ENCODE assay signal across 8 mouse cellular contexts in the genomic region with DNA sequence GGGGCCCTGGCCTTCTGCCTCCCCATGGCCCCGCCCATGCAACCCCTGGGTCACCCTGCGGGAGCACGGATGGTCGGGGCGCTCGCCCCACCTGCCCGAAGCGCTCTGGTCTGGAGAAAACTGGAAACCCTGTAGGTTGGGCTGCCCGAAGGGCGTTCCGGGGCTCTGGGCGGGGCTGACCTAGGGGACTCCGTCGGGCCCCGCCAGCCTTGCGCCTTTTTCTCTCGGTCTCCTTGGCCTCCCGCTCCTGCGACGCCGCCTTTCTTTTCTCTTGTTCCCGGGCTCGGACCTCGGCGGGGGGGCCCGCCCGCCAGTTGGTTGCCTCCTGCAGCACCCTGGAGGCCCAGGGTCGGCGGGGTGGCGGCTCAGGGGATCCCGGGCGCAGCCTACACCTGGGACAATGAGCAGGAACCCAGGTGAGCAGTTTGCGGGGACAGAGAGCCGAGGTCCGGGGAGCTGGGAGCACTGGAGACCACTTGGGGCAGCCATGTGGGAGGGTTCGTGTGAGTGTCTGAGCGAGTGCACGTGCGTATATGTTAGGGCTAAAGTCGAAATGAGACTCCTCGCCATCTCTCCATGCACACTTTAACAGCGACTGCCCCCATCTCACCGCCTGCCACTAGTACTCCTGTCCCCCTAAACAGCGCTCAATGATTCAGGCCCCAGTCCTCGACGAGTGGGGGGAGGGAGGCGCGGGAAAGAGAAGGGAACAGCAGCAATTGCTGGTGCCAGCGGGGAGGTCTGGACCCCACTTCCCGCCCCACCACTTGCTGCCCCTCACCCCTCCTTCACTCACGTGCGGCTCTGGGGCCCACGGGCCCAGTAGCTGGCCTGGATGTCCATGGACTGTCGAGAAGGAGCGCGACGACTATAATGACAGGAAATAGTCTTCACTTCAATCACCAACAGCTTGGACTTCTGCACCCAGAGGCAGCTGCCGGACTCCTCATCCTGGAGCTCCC. TPM values are rescaled to one million over a fixed set of nuclear protein-coding genes. Genes with fewer than 3 reads are reported as not detected.
DNase-seq lines count a peak whose midpoint lies in the region; ATAC-seq lines count a peak whose summit lies in the region.

No protein-coding gene starts in this region.

- no peaks in the 10 kb centered on the region for H3K36me3 ChIP-seq in intestine, embryonic 16.5 days (ENCODE audit: control insufficient read depth, insufficient read depth, low read length)

- DNase-seq in cerebellum, postnatal 14 days: peak; percentile 19 to 31
- DNase-seq in cerebellum, adult 11 months: no peak
- peak; percentile 56 for DNase-seq in thymus, postnatal 4 days
- DNase-seq in thymus, postnatal 10 days (ENCODE audit: low spot score in 2 of 2): no peak
- DNase-seq in natural killer cell, adult 2 months (ENCODE audit: low spot score in 2 of 2): no peak
- no peak for DNase-seq in cerebellum, adult 11-12 months

- peak overlapping the region; percentile 57 for H3K9ac ChIP-seq in intestine, embryonic 16.5 days (ENCODE audit: low read depth, low read length)

- H3K4me1 ChIP-seq in intestine, embryonic 16.5 days (ENCODE audit: control insufficient read depth, insufficient read depth, low read length): peaks cover 33% of the 10 kb centered on the region

- peak overlapping the region; percentile 45 for H3K4me3 ChIP-seq in intestine, embryonic 16.5 days (ENCODE audit: low read length)

- H3K4me2 ChIP-seq in intestine, embryonic 16.5 days (ENCODE audit: low read depth, low read length): peak overlapping the region; percentile 81

- H3K9me3 ChIP-seq in intestine, embryonic 16.5 days (ENCODE audit: control insufficient read depth, low read length): no peaks in the 10 kb centered on the region

- peaks cover 72% of the 10 kb centered on the region for H3K27me3 ChIP-seq in intestine, embryonic 16.5 days (replicated peaks; ENCODE audit: control insufficient read depth, insufficient read depth, low read length)

- peak; percentile 49 for ATAC-seq in intestine, embryonic 16.5 days
- ATAC-seq in megakaryocyte progenitor cell, adult 5-6 weeks (replicated peaks; ENCODE audit: poor library complexity): peak; percentile 32

- no peak overlapping the region for H3K27ac ChIP-seq in intestine, embryonic 16.5 days (ENCODE audit: low read length)

- under 1% methylated on average over 57 of the region's 58 CpGs for WGBS in intestine, embryonic 16.5 days

RNA-seq across cellular contexts. Expression of a gene that starts 2.2 kb away (rescaled TPM):
- polyA plus RNA-seq in intestine, embryonic 16.5 days (2015; fragmentation: Nextera tagmentation; extraction: Ambion mirVana): not detected in 2 replicates
- total RNA-seq in megakaryocyte progenitor cell, adult 5-6 weeks (2015): not detected in 2 replicates
- total RNA-seq in megakaryocyte progenitor cell, adult 5-6 weeks (2017): under 0.01 and 0.10 TPM in 2 replicates

RNA-seq across cellular contexts. Expression of a gene that starts 17.4 kb away (rescaled TPM):
- polyA plus RNA-seq in intestine, embryonic 16.5 days (2015; fragmentation: Nextera tagmentation; extraction: Ambion mirVana): not detected in 2 replicates
- total RNA-seq in megakaryocyte progenitor cell, adult 5-6 weeks (2015): not detected in 2 replicates
- not detected in 2 replicates for total RNA-seq in megakaryocyte progenitor cell, adult 5-6 weeks (2017)

RNA-seq across cellular contexts. Expression of a gene that starts 24.2 kb away (rescaled TPM):
- polyA plus RNA-seq in intestine, embryonic 16.5 days (2015; fragmentation: Nextera tagmentation; extraction: Ambion mirVana): 92.2 and 94.6 TPM in 2 replicates
- total RNA-seq in megakaryocyte progenitor cell, adult 5-6 weeks (2015): 38.4 and 50.6 TPM in 2 replicates
- 97.3 and 105 TPM in 2 replicates for total RNA-seq in megakaryocyte progenitor cell, adult 5-6 weeks (2017)

RNA-seq across cellular contexts. Expression of a gene that starts 29.1 kb away (rescaled TPM):
- 0.09 TPM in 1 of 2 replicates, not detected in the other for polyA plus RNA-seq in intestine, embryonic 16.5 days (2015; fragmentation: Nextera tagmentation; extraction: Ambion mirVana)
- total RNA-seq in megakaryocyte progenitor cell, adult 5-6 weeks (2015): 0.22 TPM in 1 of 2 replicates, not detected in the other
- total RNA-seq in megakaryocyte progenitor cell, adult 5-6 weeks (2017): 0.54 TPM in 1 of 2 replicates, not detected in the other

RNA-seq across cellular contexts. Expression of a gene that starts 44.1 kb away (rescaled TPM):
- 35.4 and 40.1 TPM in 2 replicates for polyA plus RNA-seq in intestine, embryonic 16.5 days (2015; fragmentation: Nextera tagmentation; extraction: Ambion mirVana)
- 32.3 and 35.2 TPM in 2 replicates for total RNA-seq in megakaryocyte progenitor cell, adult 5-6 weeks (2015)
- total RNA-seq in megakaryocyte progenitor cell, adult 5-6 weeks (2017): 32.2 and 36.9 TPM in 2 replicates

Comparison
In these comparisons a context has a peak if more than half of its experiments do, and no peak if none do; other contexts are left out.
1. DNase-seq: peak in cerebellum, postnatal 14 days (2 of 2) and thymus, postnatal 4 days (single experiment); none in cerebellum, adult 11 months (single experiment), thymus, postnatal 10 days (0 of 2), natural killer cell, adult 2 months (0 of 2) and cerebellum, adult 11-12 months (single experiment).